Mouse (Mus musculus): ENCODE data around the gene Cryba2. TPM values are rescaled to one million over a fixed set of nuclear protein-coding genes. Genes with fewer than 3 reads are reported as not detected.

Gene Cryba2
- polyA plus RNA-seq, 1 experiment from 2014 or later: 2.9 TPM

- peak overlapping the region; percentile 31; the same call in 1 of the 2 replicates for H3K9ac ChIP-seq
- peaks cover 37% of the 10 kb centered on the region for H3K4me1 ChIP-seq (replicated peaks)
- no peaks in the 10 kb centered on the region for H3K9me3 ChIP-seq
- under 1% methylated on average over 69 of the region's 74 CpGs for WGBS
- no peak overlapping the region for H3K27ac ChIP-seq (replicated peaks)
- no peak for ATAC-seq (ENCODE audit: low FRiP score, low read depth)
- peak overlapping the region; percentile 87 for H3K4me2 ChIP-seq
- H3K27me3 ChIP-seq: peaks cover 78% of the 10 kb centered on the region
- H3K4me3 ChIP-seq: peak overlapping the region; percentile 42
- H3K36me3 ChIP-seq: no peaks in the 10 kb centered on the region
Measured at GRCm38 (mm10) chr1:74882055-74882734, 10.7 kb downstream of the Cryba2 start.

DNA sequence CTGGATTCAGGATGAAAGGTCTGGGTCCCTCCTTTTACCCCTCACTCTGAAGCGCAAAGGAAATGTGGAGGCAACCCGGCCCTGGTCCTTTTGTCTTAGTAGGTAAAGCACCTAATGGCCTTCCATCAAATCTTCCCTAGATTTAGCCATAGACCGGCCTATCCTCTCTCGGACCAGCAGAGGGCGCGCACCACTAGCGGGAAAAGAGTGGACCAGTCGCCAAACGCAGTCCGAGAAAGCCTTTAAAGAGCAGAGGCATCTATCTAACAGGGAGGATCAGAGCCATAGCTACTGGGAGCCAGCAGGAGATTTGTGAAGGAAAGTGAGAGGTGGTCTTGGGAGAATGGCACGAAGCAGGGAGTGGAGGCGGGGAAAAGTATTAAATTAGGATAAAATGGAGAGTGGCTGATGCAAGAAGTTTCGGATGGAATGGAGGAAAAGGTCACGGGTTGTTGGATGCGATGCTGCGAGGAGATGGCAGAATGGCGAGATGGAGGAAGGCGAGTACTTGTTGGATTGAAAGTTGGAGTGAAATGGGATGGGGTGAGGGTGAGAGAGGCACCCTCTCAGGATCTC is 12.1 kb downstream of the Cryba2 start:
- H3K27me3 ChIP-seq: peaks cover 73% of the 10 kb centered on the region
- no peak overlapping the region for H3K9ac ChIP-seq
- no peak overlapping the region for H3K27ac ChIP-seq (replicated peaks)
- no peak for ATAC-seq (ENCODE audit: low FRiP score, low read depth)
- no peaks in the 10 kb centered on the region for H3K36me3 ChIP-seq
- no peaks in the 10 kb centered on the region for H3K9me3 ChIP-seq
- H3K4me2 ChIP-seq: peak overlapping the region; percentile 42
- 2% methylated on average over 18 of the region's 18 CpGs for WGBS
- peaks cover 35% of the 10 kb centered on the region for H3K4me1 ChIP-seq (replicated peaks)
- H3K4me3 ChIP-seq: peak overlapping the region; percentile 16

GRCm38 (mm10) chr1:74877199-74877598 is 15.7 kb downstream of the Cryba2 start:
- ATAC-seq (ENCODE audit: low FRiP score, low read depth): no peak
- Histone ChIP-seq H3K36me3 (no peaks in the 10 kb centered on the region), H3K4me3 (no peak overlapping the region), H3K4me2 (no peak overlapping the region), H3K9me3 (no peaks in the 10 kb centered on the region), H3K27ac (replicated peaks) (no peak overlapping the region), H3K4me1 (replicated peaks) (peaks cover 11% of the 10 kb centered on the region), H3K9ac (no peak overlapping the region), H3K27me3 (peaks cover 39% of the 10 kb centered on the region)
- 59% methylated on average over 3 of the region's 3 CpGs for WGBS

DNA sequence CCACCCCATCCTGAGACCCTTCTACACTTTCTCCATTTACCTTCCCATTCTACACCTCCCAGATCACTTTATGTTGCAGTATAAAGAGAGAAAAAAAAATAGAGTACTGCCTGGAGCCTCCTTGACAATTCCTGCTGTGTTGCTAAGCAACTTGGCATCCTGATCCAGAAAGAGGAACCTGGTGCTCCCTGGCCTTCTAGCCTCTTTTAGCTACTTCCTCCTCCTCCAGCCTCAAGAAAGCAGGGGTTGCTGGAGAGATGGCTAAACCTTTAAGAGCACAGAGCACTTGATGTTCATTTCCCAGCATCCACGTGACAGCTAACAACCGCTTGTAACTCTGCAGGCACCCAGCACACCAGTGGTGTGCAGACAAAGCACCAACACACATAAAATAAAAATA is 20.7 kb downstream of the Cryba2 start:
- Histone ChIP-seq H3K27me3 (0 out of 2 replicates have a peak, but pooled peaks cover 9% of the 10 kb centered on the region), H3K4me2 (no peak overlapping the region), H3K36me3 (no peaks in the 10 kb centered on the region), H3K27ac (replicated peaks) (no peak overlapping the region), H3K9ac (no peak overlapping the region), H3K4me3 (no peak overlapping the region), H3K4me1 (replicated peaks) (no peaks in the 10 kb centered on the region), H3K9me3 (no peaks in the 10 kb centered on the region)
- WGBS: 60% methylated on average over 2 of the region's 2 CpGs
- no peak for ATAC-seq (ENCODE audit: low FRiP score, low read depth)

GRCm38 (mm10) chr1:74861783-74862182 is 31.2 kb downstream of the Cryba2 start:
- H3K36me3 ChIP-seq: no peaks in the 10 kb centered on the region
- no peak overlapping the region for H3K4me3 ChIP-seq
- H3K9me3 ChIP-seq: no peaks in the 10 kb centered on the region
- no peak overlapping the region for H3K9ac ChIP-seq
- no peak for ATAC-seq (ENCODE audit: low FRiP score, low read depth)
- H3K4me1 ChIP-seq (replicated peaks): peaks cover 25% of the 10 kb centered on the region
- no peak overlapping the region for H3K27ac ChIP-seq (replicated peaks)
- no peak overlapping the region for H3K4me2 ChIP-seq
- H3K27me3 ChIP-seq: no peaks in the 10 kb centered on the region

DNA sequence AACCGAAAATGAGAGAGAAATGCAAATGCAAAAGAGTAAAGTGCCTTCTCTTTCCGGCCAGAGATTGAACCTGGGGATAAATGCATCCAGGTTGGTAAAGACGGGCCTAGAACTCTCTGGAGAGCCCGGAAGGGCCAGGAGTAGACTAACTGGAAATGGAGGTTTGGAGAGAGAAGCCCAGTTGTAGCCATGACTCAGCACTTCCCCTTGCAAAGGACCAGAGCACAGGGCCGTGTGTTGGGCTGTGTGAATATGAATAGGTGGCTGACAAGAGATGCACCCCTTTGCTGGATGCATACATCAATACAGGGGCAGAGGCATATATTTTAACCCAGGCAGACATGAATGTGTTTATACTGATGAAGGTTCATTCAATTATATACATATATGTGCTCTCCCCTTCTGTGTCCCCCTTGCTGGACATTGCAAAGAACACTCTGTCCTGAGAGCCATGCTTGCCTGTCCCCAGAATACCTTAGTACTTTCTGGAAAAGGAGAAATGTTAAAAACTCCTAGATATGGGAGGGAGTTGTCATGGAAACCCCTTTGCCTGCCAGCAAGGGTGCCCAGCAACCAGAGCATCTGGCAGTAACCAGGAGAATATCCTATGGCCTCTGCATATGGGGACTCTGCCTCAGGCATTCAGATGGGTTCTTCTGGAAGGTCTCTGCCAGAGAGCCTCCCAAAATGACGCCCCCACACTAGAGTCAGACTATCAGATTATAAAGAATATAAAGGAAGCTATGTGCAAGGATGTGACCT is 33.5 kb downstream of the Cryba2 start:
- no peaks in the 10 kb centered on the region for H3K9me3 ChIP-seq
- no peaks in the 10 kb centered on the region for H3K36me3 ChIP-seq
- WGBS: 31% methylated on average over 6 of the region's 6 CpGs
- ATAC-seq (ENCODE audit: low FRiP score, low read depth): no peak
- H3K4me2 ChIP-seq: peak overlapping the region; percentile 82
- H3K27me3 ChIP-seq: no peaks in the 10 kb centered on the region
- H3K27ac ChIP-seq (replicated peaks): no peak overlapping the region
- peak overlapping the region; percentile 88; the same call in 1 of the 2 replicates for H3K4me3 ChIP-seq
- peaks cover 34% of the 10 kb centered on the region for H3K4me1 ChIP-seq (replicated peaks)
- H3K9ac ChIP-seq: 0 out of 2 replicates have a peak overlapping the region, but pooled peaks have one; percentile 45

DNA sequence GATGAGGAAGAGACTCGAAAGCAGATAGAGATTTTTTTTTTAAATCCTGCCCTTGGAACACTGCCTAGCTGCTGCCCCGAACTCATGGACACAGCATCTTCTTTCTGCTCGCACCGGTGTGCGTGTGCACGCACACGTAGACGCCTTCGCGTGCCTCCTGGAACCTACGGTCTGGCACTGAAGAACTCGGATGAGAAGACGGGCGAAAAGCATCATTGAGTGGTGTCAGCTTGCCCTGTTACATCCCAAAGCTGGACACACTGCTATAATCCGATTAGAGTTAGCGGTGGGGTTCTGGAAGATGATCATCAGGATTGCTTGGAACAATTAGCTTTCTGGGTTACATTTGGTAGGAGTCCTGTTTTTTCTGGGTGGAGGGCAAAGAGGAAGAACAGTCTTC is 34.1 kb downstream of the Cryba2 start:
- H3K27ac ChIP-seq (replicated peaks): peak overlapping the region; percentile 77
- no peaks in the 10 kb centered on the region for H3K36me3 ChIP-seq

GRCm38 (mm10) chr1:74858171-74858719 is 34.7 kb downstream of the Cryba2 start:
- H3K4me1 ChIP-seq (replicated peaks): peaks cover 41% of the 10 kb centered on the region
- H3K9me3 ChIP-seq: no peaks in the 10 kb centered on the region
- WGBS: under 1% methylated on average over 29 of the region's 29 CpGs
- no peaks in the 10 kb centered on the region for H3K36me3 ChIP-seq
- peak overlapping the region; percentile 88 for H3K4me3 ChIP-seq
- H3K27me3 ChIP-seq: no peaks in the 10 kb centered on the region
- H3K9ac ChIP-seq: peak overlapping the region; percentile 98
- ATAC-seq (ENCODE audit: low FRiP score, low read depth): peak; percentile 67
- peak overlapping the region; percentile 82 for H3K4me2 ChIP-seq
- peak overlapping the region; percentile 81 for H3K27ac ChIP-seq (replicated peaks)

More for the DNA sequence above, 34.1 kb downstream of the Cryba2 start:
- 4% methylated on average over 16 of the region's 16 CpGs for WGBS
- Histone ChIP-seq H3K4me2 (peak overlapping the region; percentile 82), H3K4me1 (replicated peaks) (peaks cover 40% of the 10 kb centered on the region), H3K9me3 (no peaks in the 10 kb centered on the region), H3K4me3 (peak overlapping the region; percentile 88), H3K9ac (peak overlapping the region; percentile 45), H3K27me3 (no peaks in the 10 kb centered on the region)
- ATAC-seq (ENCODE audit: low FRiP score, low read depth): no peak

DNA sequence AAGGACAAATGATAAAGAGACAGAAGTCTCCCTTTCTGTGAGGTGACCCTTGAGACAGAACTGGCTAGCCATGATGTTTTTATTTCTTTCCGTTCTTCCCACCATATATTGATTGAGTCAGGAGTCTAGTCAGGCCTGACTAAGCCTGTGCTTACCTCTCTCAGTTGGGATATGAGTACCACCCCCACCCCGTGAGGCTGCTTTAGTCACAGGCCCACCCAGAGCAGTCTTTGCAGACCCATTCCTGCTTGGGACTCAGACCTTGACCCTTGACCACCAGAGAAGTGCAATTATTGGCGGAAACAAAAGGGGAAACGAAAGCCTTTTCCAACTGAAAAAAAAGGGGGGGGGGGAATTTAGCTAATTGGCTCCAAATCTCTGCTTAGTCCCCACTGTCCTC is 35.3 kb downstream of the Cryba2 start:
- Histone ChIP-seq H3K4me1 (replicated peaks) (peaks cover 41% of the 10 kb centered on the region), H3K27me3 (no peaks in the 10 kb centered on the region), H3K4me2 (peak overlapping the region; percentile 82), H3K36me3 (no peaks in the 10 kb centered on the region), H3K9me3 (no peaks in the 10 kb centered on the region), H3K9ac (peak overlapping the region; percentile 98), H3K4me3 (peak overlapping the region; percentile 88), H3K27ac (replicated peaks) (peak overlapping the region; percentile 81)
- ATAC-seq (ENCODE audit: low FRiP score, low read depth): no peak
- 9% methylated on average over 4 of the region's 4 CpGs for WGBS

DNA sequence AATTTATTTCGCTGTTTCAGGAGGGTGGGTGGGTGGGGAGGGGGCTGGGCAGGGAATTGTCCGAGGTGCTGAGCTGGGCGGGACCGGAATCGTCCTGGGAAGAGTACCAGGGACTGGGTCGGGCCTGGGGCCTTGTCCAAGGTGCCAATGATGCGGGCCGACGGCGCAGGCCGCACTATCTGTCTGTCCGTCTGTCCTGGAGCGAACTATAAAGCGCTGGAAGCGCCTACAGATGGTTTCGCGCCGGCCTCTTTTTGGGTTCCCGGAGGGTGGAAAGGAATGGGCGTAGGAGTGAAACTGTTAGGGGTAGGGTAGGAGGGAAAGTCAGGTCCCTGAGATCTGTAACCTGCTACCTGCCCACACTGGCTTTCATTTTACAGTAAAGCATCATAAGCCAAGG is 35.7 kb downstream of the Cryba2 start:
- no peak for ATAC-seq (ENCODE audit: low FRiP score, low read depth)

GRCm38 (mm10) chr1:74856791-74857190 is 36.2 kb downstream of the Cryba2 start:
- ATAC-seq (ENCODE audit: low FRiP score, low read depth): no peak
- H3K27me3 ChIP-seq: no peaks in the 10 kb centered on the region
- WGBS: under 1% methylated on average over 7 of the region's 7 CpGs

More for the DNA sequence above, 35.7 kb downstream of the Cryba2 start:
- Histone ChIP-seq H3K9me3 (no peaks in the 10 kb centered on the region), H3K36me3 (no peaks in the 10 kb centered on the region), H3K4me3 (peak overlapping the region; percentile 88), H3K27ac (replicated peaks) (0 out of 2 replicates have a peak overlapping the region, but pooled peaks have one; percentile 81), H3K4me2 (peak overlapping the region; percentile 82), H3K4me1 (replicated peaks) (peaks cover 41% of the 10 kb centered on the region), H3K9ac (peak overlapping the region; percentile 98), H3K27me3 (no peaks in the 10 kb centered on the region)
- 2% methylated on average over 20 of the region's 20 CpGs for WGBS

DNA sequence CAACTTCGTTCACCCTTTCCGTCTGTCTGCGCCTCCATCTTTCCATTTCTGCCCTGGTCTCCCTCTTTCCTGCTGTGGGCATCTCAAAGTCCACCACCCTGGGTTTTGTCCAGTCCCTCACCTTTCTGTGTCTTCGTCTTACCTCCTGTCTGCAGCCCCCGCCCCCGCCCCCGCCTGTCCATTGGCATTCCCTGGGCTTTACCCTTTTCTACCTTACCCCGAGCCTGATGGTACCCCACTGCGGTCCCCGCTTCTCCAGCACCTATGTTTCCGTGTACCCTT is 36.6 kb downstream of the Cryba2 start:
- H3K27ac ChIP-seq (replicated peaks): peak overlapping the region; percentile 89
- peak overlapping the region; percentile 98 for H3K9ac ChIP-seq
- H3K27me3 ChIP-seq: no peaks in the 10 kb centered on the region
- H3K9me3 ChIP-seq: no peaks in the 10 kb centered on the region
- 1% methylated on average over 11 of the region's 11 CpGs for WGBS
- H3K4me1 ChIP-seq (replicated peaks): peaks cover 47% of the 10 kb centered on the region
- peak overlapping the region; percentile 88 for H3K4me3 ChIP-seq
- ATAC-seq (ENCODE audit: low FRiP score, low read depth): no peak
- H3K36me3 ChIP-seq: no peaks in the 10 kb centered on the region
- H3K4me2 ChIP-seq: peak overlapping the region; percentile 82

More at GRCm38 (mm10) chr1:74856791-74857190, 36.2 kb downstream of the Cryba2 start:
- Histone ChIP-seq H3K9ac (peak overlapping the region; percentile 98), H3K9me3 (no peaks in the 10 kb centered on the region), H3K4me2 (peak overlapping the region; percentile 82), H3K27ac (replicated peaks) (0 out of 2 replicates have a peak overlapping the region, but pooled peaks have one; percentile 89), H3K36me3 (no peaks in the 10 kb centered on the region), H3K4me1 (replicated peaks) (peaks cover 43% of the 10 kb centered on the region), H3K4me3 (peak overlapping the region; percentile 88)

All from hindbrain, embryonic 15.5 days (tissue).